Mouse (Mus musculus): ENCODE measurements around the gene Hoxa7.

Gene Hoxa7

GRCm38 (mm10) chr6:52221337-52221992 is at the start of gene Hoxa7:
Gene Hoxa7, minus strand, starts transcription at chr6:52221854.
- peak; percentile 90 to 91 for DNase-seq (ENCODE audit: low spot score in 2 of 2)

GRCm38 (mm10) chr6:52270494-52271480 is 49.1 kb upstream of the Hoxa7 start:
- DNase-seq (ENCODE audit: low spot score in 2 of 2), result peak; percentile 29 to 72

GRCm38 (mm10) chr6:52268756-52269155 is 47.1 kb upstream of the Hoxa7 start:
- DNase-seq (ENCODE audit: low spot score in 2 of 2), result no peak

GRCm38 (mm10) chr6:52268341-52268740 is 46.7 kb upstream of the Hoxa7 start:
- no peak for DNase-seq (ENCODE audit: low spot score in 2 of 2)

GRCm38 (mm10) chr6:52267691-52268090 is 46.0 kb upstream of the Hoxa7 start:
- no peak for DNase-seq (ENCODE audit: low spot score in 2 of 2)

- no peak for DNase-seq (ENCODE audit: low spot score in 2 of 2)
These were observed 45.6 kb upstream of the Hoxa7 start for GRCm38 (mm10) chr6:52267221-52267620.

GRCm38 (mm10) chr6:52266666-52266985 is 45.0 kb upstream of the Hoxa7 start:
- DNase-seq (ENCODE audit: low spot score in 2 of 2), result no peak

GRCm38 (mm10) chr6:52265913-52266665 is 44.4 kb upstream of the Hoxa7 start:
- no peak for DNase-seq (ENCODE audit: low spot score in 2 of 2)

GRCm38 (mm10) chr6:52265306-52265912 is 43.8 kb upstream of the Hoxa7 start:
- DNase-seq (ENCODE audit: low spot score in 2 of 2), result no peak

- no peak for DNase-seq (ENCODE audit: low spot score in 2 of 2)
These were observed 42.6 kb upstream of the Hoxa7 start for GRCm38 (mm10) chr6:52264106-52264790.

- DNase-seq (ENCODE audit: low spot score in 2 of 2), result no peak
These were observed 41.6 kb upstream of the Hoxa7 start for GRCm38 (mm10) chr6:52263321-52263585.

GRCm38 (mm10) chr6:52262463-52263320 is 41.0 kb upstream of the Hoxa7 start:
- DNase-seq (ENCODE audit: low spot score in 2 of 2), result no peak

- DNase-seq (ENCODE audit: low spot score in 2 of 2), result no peak
These were observed 40.3 kb upstream of the Hoxa7 start for GRCm38 (mm10) chr6:52261751-52262462.

GRCm38 (mm10) chr6:52260654-52261575 is 39.3 kb upstream of the Hoxa7 start, which contains the start of gene Hoxa13:
Gene Hoxa13, minus strand, starts transcription at chr6:52260880.
- peak in 1 of 2 experiments; percentile 68 for DNase-seq (ENCODE audit: low spot score in 2 of 2)

GRCm38 (mm10) chr6:52259811-52260261 is 38.2 kb upstream of the Hoxa7 start:
- DNase-seq (ENCODE audit: low spot score in 2 of 2), result peak in 1 of 2 experiments; percentile 35

GRCm38 (mm10) chr6:52259081-52259790 is 37.6 kb upstream of the Hoxa7 start:
- peak in 1 of 2 experiments; percentile 23 for DNase-seq (ENCODE audit: low spot score in 2 of 2)

- peak; percentile 59 to 87 for DNase-seq (ENCODE audit: low spot score in 2 of 2)
These were observed 35.3 kb upstream of the Hoxa7 start for GRCm38 (mm10) chr6:52256956-52257355.
